Mouse (Mus musculus) testis, adult 2 months (tissue): ENCODE data around the gene Nup153.

Source experiments
- CTCF ChIP-seq: fragments of 200-500 bp; IDR thresholded peaks from 2 replicates; pipeline ENCODE4 v1.5.1; 2012; ENCODE audit warnings: low read depth, mild to moderate bottlenecking, inconsistent platforms, low read length, moderate library complexity; ENCODE audit not compliant: control insufficient read depth, insufficient read depth, insufficient replicate concordance
- POLR2A ChIP-seq: fragments of 200-500 bp; IDR thresholded peaks from 2 replicates; pipeline ENCODE4 v1.6.1; 2012; ENCODE audit warnings: low read depth, mild to moderate bottlenecking, inconsistent platforms, low read length, moderate library complexity; ENCODE audit not compliant: control insufficient read depth

DNA sequence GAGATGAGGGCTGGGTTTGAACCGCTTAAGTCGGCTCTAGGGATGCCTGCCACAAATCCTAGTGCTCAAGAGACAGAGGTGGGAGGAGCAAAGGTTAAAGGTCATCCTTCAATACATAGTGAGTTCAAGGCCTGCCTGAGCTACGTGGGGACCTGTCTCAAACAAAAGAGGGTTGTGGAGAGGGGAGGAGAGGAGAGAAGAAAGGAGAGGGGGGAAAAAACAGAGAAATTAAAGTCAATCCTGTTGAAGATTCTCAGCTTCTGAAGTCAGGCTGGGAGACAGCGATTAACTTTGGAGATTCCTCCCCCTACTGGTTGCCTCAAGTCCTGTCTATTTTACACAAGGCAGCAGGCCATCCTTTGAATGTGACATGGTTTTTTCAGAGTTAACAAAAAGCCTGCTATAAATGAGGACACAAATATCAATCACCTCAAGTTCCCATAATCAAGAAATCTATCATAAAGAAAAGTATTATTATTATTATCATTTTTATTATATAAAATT, 64.2 kb downstream of the Nup153 start:
- TF ChIP-seq POLR2A = no peak
- no peak for TF ChIP-seq CTCF
